Mouse (Mus musculus) layer of hippocampus, adult 9-11 months (tissue): ENCODE results near the gene Efna2.
"Not testable (repeated sequence)": the region's sequence is repeated elsewhere in the genome, so short reads cannot be mapped to it uniquely, and the experiment has no call there.

Experiments used
- DNase-seq: peaks from one replicate; pipeline ENCODE4 v3.0.0; 2022

Efna2 gene

GRCm38 (mm10) chr10:80156002-80156751 is 23.1 kb upstream of the Efna2 start:
- DNase-seq = no peak

- no peak for DNase-seq
Observed at GRCm38 (mm10) chr10:80156752-80157053, 22.6 kb upstream of the Efna2 start.

- DNase-seq = no peak
Observed at GRCm38 (mm10) chr10:80157141-80157929, 21.9 kb upstream of the Efna2 start.

GRCm38 (mm10) chr10:80158307-80158986 is 20.8 kb upstream of the Efna2 start:
- DNase-seq = no peak

- DNase-seq = peak; percentile 67
Observed at GRCm38 (mm10) chr10:80159021-80159560, 20.2 kb upstream of the Efna2 start.

- peak; percentile 99 for DNase-seq
Observed at GRCm38 (mm10) chr10:80159561-80160454, 19.5 kb upstream of the Efna2 start.

GRCm38 (mm10) chr10:80160455-80161371 is 18.6 kb upstream of the Efna2 start:
- DNase-seq = peak; percentile 61

- DNase-seq = no peak
Observed at GRCm38 (mm10) chr10:80161522-80162242, 17.6 kb upstream of the Efna2 start.

GRCm38 (mm10) chr10:80162243-80162608 is 17.1 kb upstream of the Efna2 start:
- no peak for DNase-seq

GRCm38 (mm10) chr10:80162716-80163299 is 16.5 kb upstream of the Efna2 start:
- DNase-seq = peak; percentile 26

GRCm38 (mm10) chr10:80163721-80164120 is 15.6 kb upstream of the Efna2 start:
- peak; percentile 23 for DNase-seq

GRCm38 (mm10) chr10:80164161-80164997 is 14.9 kb upstream of the Efna2 start:
- peak; percentile 49 for DNase-seq

- peak; percentile 96 for DNase-seq
Observed at GRCm38 (mm10) chr10:80164998-80165344, 14.3 kb upstream of the Efna2 start.

- peak; percentile 60 for DNase-seq
Observed at GRCm38 (mm10) chr10:80165392-80166128, 13.7 kb upstream of the Efna2 start, which contains the start of gene Cirbp. Cirbp (plus strand) TSS chr10:80165985.

- DNase-seq = not testable (repeated sequence)
Observed at GRCm38 (mm10) chr10:80166136-80166535, 13.1 kb upstream of the Efna2 start.

GRCm38 (mm10) chr10:80167460-80168037 is 11.7 kb upstream of the Efna2 start:
- peak; percentile 97 for DNase-seq

- DNase-seq = peak; percentile 91
Observed at GRCm38 (mm10) chr10:80168038-80168661, 11.1 kb upstream of the Efna2 start.

- no peak for DNase-seq
Observed at GRCm38 (mm10) chr10:80169070-80169469, 10.2 kb upstream of the Efna2 start.
